ENCODE assay signal across 12 mouse cellular contexts in genomic region chr9:44599616-44600015, GRCm38 (mm10). TPM values are rescaled to one million over a fixed set of nuclear protein-coding genes. Genes with fewer than 3 reads are reported as not detected.
DNase-seq lines count a peak whose midpoint lies in the region; ATAC-seq and TF ChIP-seq lines count a peak whose summit lies in the region.
"Had no signal": no experiment of that assay in that cellular context is flagged by ENCODE, and none has a peak within 500 bp of the region (broad histone marks: within the 10 kb centered on the region; RNA-seq: fewer than 3 reads in every experiment).

No protein-coding gene starts in this region.

- DNase-seq in lung, embryonic 14.5 days: no peak
- no peak for DNase-seq in lung, postnatal 10 days
- no peak for DNase-seq in ovary, postnatal 10 days (ENCODE audit: low spot score)
- DNase-seq in thymus, postnatal 0 days (ENCODE audit: low spot score): no peak
- DNase-seq: adrenal gland, adult 8-10 months had no signal

- no peak overlapping the region for H3K27ac ChIP-seq in forebrain, embryonic 12.5 days
- no peak overlapping the region for H3K27ac ChIP-seq in forebrain, embryonic 13.5 days
- no peak overlapping the region for H3K27ac ChIP-seq in lung, embryonic 14.5 days (ENCODE audit: low read depth)
- peak overlapping the region; percentile 83 for H3K27ac ChIP-seq in kidney, embryonic 14.5 days (ENCODE audit: low read depth, low read length)
- peak overlapping the region; percentile 77 for H3K27ac ChIP-seq in neural tube, embryonic 13.5 days (replicated peaks)
- H3K27ac ChIP-seq: liver, embryonic 15.5 days had no signal

- peak overlapping the region; percentile 50; the same call in 1 of the 2 replicates for H3K4me2 ChIP-seq in forebrain, embryonic 12.5 days
- H3K4me2 ChIP-seq in forebrain, embryonic 13.5 days: no peak overlapping the region
- peak overlapping the region; percentile 53; the same call in 1 of the 2 replicates for H3K4me2 ChIP-seq in lung, embryonic 14.5 days
- peak overlapping the region; percentile 35 for H3K4me2 ChIP-seq in kidney, embryonic 14.5 days (replicated peaks; ENCODE audit: low read depth, low read length)
- no peak overlapping the region for H3K4me2 ChIP-seq in neural tube, embryonic 13.5 days

- TF ChIP-seq CTCF in lung, embryonic 14.5 days (IDR thresholded peaks at IDR 0.05; ENCODE audit: low read depth): no peak

- ATAC-seq in forebrain, embryonic 12.5 days (ENCODE audit: low FRiP score): no peak
- no peak for ATAC-seq in forebrain, embryonic 13.5 days
- ATAC-seq in lung, embryonic 14.5 days (ENCODE audit: insufficient read depth): no peak
- no peak for ATAC-seq in kidney, embryonic 14.5 days (ENCODE audit: low FRiP score, low TSS enrichment)
- no peak for ATAC-seq in neural tube, embryonic 13.5 days (ENCODE audit: low read depth)
- ATAC-seq: CD4-positive, CD25-positive, alpha-beta regulatory T cell, adult 4 months had no signal

- 0 out of 2 replicates have a peak overlapping the region, but pooled peaks have one; percentile 39 for H3K9ac ChIP-seq in forebrain, embryonic 12.5 days
- no peak overlapping the region for H3K9ac ChIP-seq in forebrain, embryonic 13.5 days
- no peak overlapping the region for H3K9ac ChIP-seq in lung, embryonic 14.5 days
- no peak overlapping the region; the same call in 1 of the 2 replicates for H3K9ac ChIP-seq in kidney, embryonic 14.5 days (ENCODE audit: low read depth, low read length)
- peak overlapping the region; percentile 59; the same call in 1 of the 2 replicates for H3K9ac ChIP-seq in neural tube, embryonic 13.5 days
- H3K9ac ChIP-seq: liver, embryonic 15.5 days had no signal

- no peaks in the 10 kb centered on the region for H3K36me3 ChIP-seq in forebrain, embryonic 12.5 days (replicated peaks)
- no peaks in the 10 kb centered on the region for H3K36me3 ChIP-seq in forebrain, embryonic 13.5 days (ENCODE audit: poor library complexity, severe bottlenecking)
- no peaks in the 10 kb centered on the region for H3K36me3 ChIP-seq in lung, embryonic 14.5 days (ENCODE audit: insufficient read depth)
- no peaks in the 10 kb centered on the region; the same call in 1 of the 2 replicates for H3K36me3 ChIP-seq in kidney, embryonic 14.5 days (ENCODE audit: control insufficient read depth, insufficient read depth, low read length)
- H3K36me3 ChIP-seq in neural tube, embryonic 13.5 days: no peaks in the 10 kb centered on the region
- H3K36me3 ChIP-seq: hindbrain, embryonic 15.5 days; liver, embryonic 15.5 days had no signal

- H3K27me3 ChIP-seq in forebrain, embryonic 12.5 days: no peaks in the 10 kb centered on the region
- H3K27me3 ChIP-seq in forebrain, embryonic 13.5 days: no peaks in the 10 kb centered on the region
- H3K27me3 ChIP-seq in lung, embryonic 14.5 days (ENCODE audit: insufficient read depth, low read length): 0 out of 2 replicates have a peak, but pooled peaks cover 3% of the 10 kb centered on the region
- H3K27me3 ChIP-seq in kidney, embryonic 14.5 days (ENCODE audit: control insufficient read depth, insufficient read depth, low read length): no peaks in the 10 kb centered on the region
- no peaks in the 10 kb centered on the region for H3K27me3 ChIP-seq in neural tube, embryonic 13.5 days
- H3K27me3 ChIP-seq: hindbrain, embryonic 15.5 days had no signal

- H3K4me1 ChIP-seq in forebrain, embryonic 12.5 days: peaks cover 26% of the 10 kb centered on the region
- peaks cover 27% of the 10 kb centered on the region for H3K4me1 ChIP-seq in forebrain, embryonic 13.5 days
- no peaks in the 10 kb centered on the region; the same call in 1 of the 2 replicates for H3K4me1 ChIP-seq in lung, embryonic 14.5 days (ENCODE audit: insufficient read depth)
- peaks cover 26% of the 10 kb centered on the region for H3K4me1 ChIP-seq in kidney, embryonic 14.5 days (ENCODE audit: control insufficient read depth, insufficient read depth, low read length)
- H3K4me1 ChIP-seq in neural tube, embryonic 13.5 days (replicated peaks): peaks cover 30% of the 10 kb centered on the region

- no peak overlapping the region for H3K4me3 ChIP-seq in forebrain, embryonic 12.5 days (replicated peaks)
- no peak overlapping the region for H3K4me3 ChIP-seq in forebrain, embryonic 13.5 days
- H3K4me3 ChIP-seq in lung, embryonic 14.5 days (ENCODE audit: low read depth, low read length): no peak overlapping the region
- no peak overlapping the region; the same call in 1 of the 2 replicates for H3K4me3 ChIP-seq in kidney, embryonic 14.5 days (ENCODE audit: low read length)
- H3K4me3 ChIP-seq in neural tube, embryonic 13.5 days: no peak overlapping the region
- H3K4me3 ChIP-seq: hindbrain, embryonic 15.5 days; liver, embryonic 15.5 days had no signal

- 20% methylated on average over 4 of the region's 6 CpGs for WGBS in forebrain, embryonic 12.5 days
- 19% methylated on average over 4 of the region's 6 CpGs for WGBS in forebrain, embryonic 13.5 days
- 18% methylated on average over 5 of the region's 6 CpGs for WGBS in lung, embryonic 14.5 days
- WGBS in kidney, embryonic 14.5 days: 30% methylated on average over 4 of the region's 6 CpGs
- 25% methylated on average over 4 of the region's 6 CpGs for WGBS in neural tube, embryonic 13.5 days

- no peaks in the 10 kb centered on the region for H3K9me3 ChIP-seq in forebrain, embryonic 12.5 days
- H3K9me3 ChIP-seq in forebrain, embryonic 13.5 days (replicated peaks): no peaks in the 10 kb centered on the region
- no peaks in the 10 kb centered on the region for H3K9me3 ChIP-seq in lung, embryonic 14.5 days (ENCODE audit: low read depth, low read length)
- no peaks in the 10 kb centered on the region for H3K9me3 ChIP-seq in kidney, embryonic 14.5 days (ENCODE audit: control insufficient read depth, low read length)
- H3K9me3 ChIP-seq in neural tube, embryonic 13.5 days: no peaks in the 10 kb centered on the region
- H3K9me3 ChIP-seq: hindbrain, embryonic 15.5 days; liver, embryonic 15.5 days had no signal

RNA-seq across cellular contexts. Expression of gene Ddx6, which starts 5.1 kb away (rescaled TPM):
- 22.8 and 24.4 TPM in 2 replicates for polyA plus RNA-seq in forebrain, embryonic 12.5 days (2016; fragmentation: Nextera tagmentation; extraction: Ambion mirVana)
- 28.1 and 30.0 TPM in 2 replicates for polyA plus RNA-seq in forebrain, embryonic 13.5 days (2015; fragmentation: Nextera tagmentation; extraction: Ambion mirVana)
- 21.6 and 23.0 TPM in 2 replicates for polyA plus RNA-seq in lung, embryonic 14.5 days (2014; fragmentation: Nextera tagmentation; extraction: Ambion mirVana)
- 28.2 and 29.1 TPM in 2 replicates for polyA plus RNA-seq in kidney, embryonic 14.5 days (2014; fragmentation: Nextera tagmentation; extraction: Ambion mirVana)
- 15.7 and 17.9 TPM in 2 replicates for polyA plus RNA-seq in neural tube, embryonic 13.5 days (2015; fragmentation: Nextera tagmentation; extraction: Ambion mirVana)
- polyA plus RNA-seq in thymus, postnatal 0 days (2015; fragmentation: Nextera tagmentation; extraction: Ambion mirVana): 22.2 and 29.5 TPM in 2 replicates

RNA-seq across cellular contexts. Expression of gene Cxcr5, which starts 37.9 kb away (rescaled TPM):
- 0.27 TPM in 1 of 2 replicates, not detected in the other for polyA plus RNA-seq in forebrain, embryonic 12.5 days (2016; fragmentation: Nextera tagmentation; extraction: Ambion mirVana)
- polyA plus RNA-seq in forebrain, embryonic 13.5 days (2015; fragmentation: Nextera tagmentation; extraction: Ambion mirVana): not detected in 2 replicates
- polyA plus RNA-seq in lung, embryonic 14.5 days (2014; fragmentation: Nextera tagmentation; extraction: Ambion mirVana): not detected in 2 replicates
- polyA plus RNA-seq in kidney, embryonic 14.5 days (2014; fragmentation: Nextera tagmentation; extraction: Ambion mirVana): not detected in 2 replicates
- not detected in 2 replicates for polyA plus RNA-seq in neural tube, embryonic 13.5 days (2015; fragmentation: Nextera tagmentation; extraction: Ambion mirVana)
- 1.4 and 1.5 TPM in 2 replicates for polyA plus RNA-seq in thymus, postnatal 0 days (2015; fragmentation: Nextera tagmentation; extraction: Ambion mirVana)
- polyA plus RNA-seq: hindbrain, embryonic 15.5 days; liver, embryonic 15.5 days had no signal

Comparison
In these comparisons a context has a peak if more than half of its experiments do, and no peak if none do; other contexts are left out.
1. H3K4me2 ChIP-seq: peak in forebrain, embryonic 12.5 days (single experiment), lung, embryonic 14.5 days (single experiment) and kidney, embryonic 14.5 days (single experiment); none in forebrain, embryonic 13.5 days (single experiment) and neural tube, embryonic 13.5 days (single experiment).
2. H3K9ac ChIP-seq: peak in forebrain, embryonic 12.5 days (single experiment) and neural tube, embryonic 13.5 days (single experiment); none in forebrain, embryonic 13.5 days (single experiment), lung, embryonic 14.5 days (single experiment) and kidney, embryonic 14.5 days (single experiment).
3. H3K27ac ChIP-seq: peak in kidney, embryonic 14.5 days (single experiment) and neural tube, embryonic 13.5 days (single experiment); none in forebrain, embryonic 12.5 days (single experiment), forebrain, embryonic 13.5 days (single experiment) and lung, embryonic 14.5 days (single experiment).